Mouse (Mus musculus) intestine, embryonic 14.5 days (tissue): ENCODE measurements around the gene Zc3h12d. TPM values are rescaled to one million over a fixed set of nuclear protein-coding genes. Genes with fewer than 3 reads are reported as not detected.

ENCODE experiments used
- ATAC-seq: fragments of 200-750 bp; cut with Nextera tagmentation; replicated peaks from 2 replicates; pipeline ENCODE4 v1.8.0; 2017; ENCODE audit warnings: low read depth, moderate number of reproducible peaks, moderate TSS enrichment, moderate library complexity; ENCODE audit not compliant: low FRiP score, low TSS enrichment
- DNase-seq: peaks from one replicate; pipeline ENCODE4 v3.0.0-alpha.2; 2018; ENCODE audit warnings: low spot score
- H3K27ac ChIP-seq: fragments of 300-500 bp; sonication (generic); 2 replicates; pipeline ENCODE4 v1.5.1; 2014; ENCODE audit warnings: low read depth, mild to moderate bottlenecking, control low read depth
- H3K27me3 ChIP-seq: fragments of 300-500 bp; sonication (generic); replicated peaks from 2 replicates; pipeline ENCODE4 v1.6.1; 2014; ENCODE audit warnings: low read length, control low read depth; ENCODE audit not compliant: control insufficient read depth, insufficient read depth
- H3K36me3 ChIP-seq: fragments of 300-500 bp; sonication (generic); 2 replicates; pipeline ENCODE4 v1.6.1; 2014; ENCODE audit warnings: low read length, control low read depth; ENCODE audit not compliant: control insufficient read depth, insufficient read depth
- H3K4me1 ChIP-seq: fragments of 300-500 bp; sonication (generic); replicated peaks from 2 replicates; pipeline ENCODE4 v1.6.1; 2014; ENCODE audit warnings: low read length, control low read depth, mixed read lengths; ENCODE audit not compliant: control insufficient read depth, insufficient read depth
- H3K4me2 ChIP-seq: fragments of 300-500 bp; sonication (generic); 2 replicates; pipeline ENCODE4 v1.6.1; 2014; ENCODE audit warnings: low read length
- H3K4me3 ChIP-seq: fragments of 300-500 bp; sonication (generic); 2 replicates; pipeline ENCODE4 v1.5.1; 2014; ENCODE audit warnings: low read depth, low read length, control low read depth, mixed read lengths
- H3K9ac ChIP-seq: fragments of 300-500 bp; sonication (generic); 2 replicates; pipeline ENCODE4 v1.6.1; 2014; ENCODE audit warnings: mild to moderate bottlenecking, low read length
- H3K9me3 ChIP-seq: fragments of 300-500 bp; sonication (generic); 2 replicates; pipeline ENCODE4 v1.6.1; 2016; ENCODE audit warnings: low read length, control low read depth; ENCODE audit not compliant: control insufficient read depth
- WGBS: fragments of 180-500 bp; shearing (Covaris S2); extraction: QIAGEN DNeasy Blood & Tissue Kit; methylation state at CpG from one replicate; pipeline ENCODE4 v1.1.7; 2014; 5-methylcytosine and 5-hydroxymethylcytosine counted together
- polyA plus RNA-seq: library from polyadenylated mRNA; unstranded; fragments of >200 nt; fragmentation: Nextera tagmentation; extraction: Ambion mirVana; gene quantifications from 2 replicates; pipeline ENCODE4 v1.2.1, GENCODE M21; 2014

Zc3h12d gene
- polyA plus RNA-seq, 1 experiment from 2014 or later: 0.23 TPM

DNA sequence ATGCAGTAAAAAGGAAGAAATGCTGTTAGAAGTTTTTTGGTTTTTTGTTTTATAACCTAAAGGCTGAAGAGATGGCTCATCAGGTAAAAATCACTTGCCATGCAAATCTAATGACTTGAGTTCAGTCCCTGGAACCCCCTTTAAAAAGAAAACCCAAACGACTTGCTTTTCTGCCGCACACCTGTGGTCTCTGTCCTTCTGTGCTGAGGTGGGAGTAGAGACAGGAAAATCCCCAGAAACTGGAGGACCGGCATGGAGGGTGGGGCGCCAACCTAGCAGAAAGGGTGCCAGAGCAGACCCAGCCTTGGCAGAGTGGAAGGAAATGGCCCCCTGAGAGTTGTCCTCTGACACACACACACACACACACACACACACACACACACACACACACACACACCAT, 13.6 kb upstream of the Zc3h12d start:
- 84% methylated on average over 4 of the region's 4 CpGs for WGBS
- ATAC-seq (no peak), DNase-seq (no peak)
- no peak overlapping the region for H3K27ac ChIP-seq
- no peaks in the 10 kb centered on the region for H3K27me3 ChIP-seq
- no peak overlapping the region for H3K4me3 ChIP-seq
- H3K9me3 ChIP-seq: no peaks in the 10 kb centered on the region
- no peak overlapping the region for H3K4me2 ChIP-seq
- no peaks in the 10 kb centered on the region for H3K4me1 ChIP-seq
- peaks cover 87% of the 10 kb centered on the region for H3K36me3 ChIP-seq
- no peak overlapping the region for H3K9ac ChIP-seq

DNA sequence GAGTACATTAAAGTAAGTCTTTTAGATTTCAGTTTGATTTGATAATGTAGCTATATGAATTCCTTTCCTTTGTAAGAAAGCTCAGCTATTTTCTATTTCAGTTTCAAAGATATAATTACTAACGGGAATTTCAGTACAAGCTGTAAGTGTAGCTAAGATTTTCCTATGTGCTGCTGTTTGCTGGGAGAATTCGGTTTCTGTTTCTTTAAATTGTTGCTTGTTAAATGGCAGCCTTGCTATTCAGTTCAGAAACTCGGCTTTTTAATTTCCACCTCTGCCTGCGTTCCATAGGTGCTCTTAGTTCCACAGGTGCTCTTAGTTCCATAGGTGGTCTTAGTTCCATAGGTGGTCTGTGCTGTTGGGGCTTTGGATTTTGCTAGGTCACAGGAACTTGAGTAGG, 13.1 kb upstream of the Zc3h12d start:
- WGBS: 88% methylated on average over 4 of the region's 4 CpGs
- no peaks in the 10 kb centered on the region for H3K4me1 ChIP-seq
- H3K27me3 ChIP-seq: no peaks in the 10 kb centered on the region
- H3K4me2 ChIP-seq: no peak overlapping the region
- no peak for ATAC-seq
- H3K27ac ChIP-seq: no peak overlapping the region
- no peak overlapping the region for H3K9ac ChIP-seq
- H3K36me3 ChIP-seq: peaks cover 85% of the 10 kb centered on the region
- no peaks in the 10 kb centered on the region for H3K9me3 ChIP-seq
- H3K4me3 ChIP-seq: no peak overlapping the region
- DNase-seq: no peak

DNA sequence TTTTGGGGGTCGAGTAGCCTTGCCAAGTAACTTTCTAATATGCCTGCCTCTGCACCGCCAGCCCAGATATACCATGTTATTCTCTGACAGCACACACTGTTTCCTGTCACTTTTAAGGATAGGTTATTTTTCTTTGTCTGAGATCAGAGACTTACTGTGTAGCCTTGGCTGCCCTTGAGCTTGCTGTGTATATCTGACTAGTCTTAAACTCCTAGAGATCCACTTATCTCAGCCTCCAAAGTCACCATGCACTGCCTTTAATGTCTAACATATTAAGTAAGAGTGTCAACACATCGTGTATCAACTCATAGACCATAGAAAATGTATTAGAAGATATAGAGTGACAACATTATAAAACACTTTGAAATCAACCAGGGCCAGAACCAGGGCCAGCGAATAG, 12.7 kb upstream of the Zc3h12d start:
- Histone ChIP-seq H3K27ac (no peak overlapping the region), H3K4me2 (no peak overlapping the region), H3K4me3 (no peak overlapping the region), H3K27me3 (no peaks in the 10 kb centered on the region), H3K4me1 (no peaks in the 10 kb centered on the region), H3K36me3 (peaks cover 80% of the 10 kb centered on the region), H3K9me3 (no peaks in the 10 kb centered on the region), H3K9ac (no peak overlapping the region)
- no peak for ATAC-seq
- WGBS: 81% methylated on average over 4 of the region's 4 CpGs
- no peak for DNase-seq

- WGBS: 89% methylated on average over 5 of the region's 5 CpGs
- Histone ChIP-seq H3K27ac (no peak overlapping the region), H3K4me1 (no peaks in the 10 kb centered on the region), H3K9ac (no peak overlapping the region), H3K9me3 (no peaks in the 10 kb centered on the region), H3K4me3 (no peak overlapping the region), H3K27me3 (no peaks in the 10 kb centered on the region), H3K36me3 (peaks cover 76% of the 10 kb centered on the region), H3K4me2 (no peak overlapping the region)
- ATAC-seq (no peak), DNase-seq (no peak)
These were observed 12.1 kb upstream of the Zc3h12d start for GRCm38 (mm10) chr10:7820171-7820570.

DNA sequence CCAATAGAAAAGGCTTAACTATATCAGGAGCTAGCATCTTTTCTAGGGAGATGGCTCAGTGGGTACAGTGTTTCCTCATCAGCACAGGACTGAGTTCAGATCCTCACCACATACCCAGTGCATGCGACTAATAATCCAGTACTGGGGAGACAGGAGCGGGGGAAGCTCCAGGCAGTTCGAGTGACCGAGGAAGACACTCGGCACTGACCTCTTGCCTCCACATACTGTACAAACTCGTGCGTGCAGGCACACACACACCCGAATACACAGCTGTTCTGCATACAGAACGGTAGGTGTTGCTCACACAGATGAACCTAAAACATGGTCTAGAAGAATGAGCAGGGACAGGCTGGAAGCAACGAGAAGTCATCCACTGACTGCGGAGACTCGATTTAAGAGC, 10.3 kb upstream of the Zc3h12d start:
- no peak overlapping the region for H3K27ac ChIP-seq
- WGBS: 95% methylated on average over 12 of the region's 12 CpGs
- H3K4me3 ChIP-seq: no peak overlapping the region
- no peak for DNase-seq
- H3K9me3 ChIP-seq: no peaks in the 10 kb centered on the region
- H3K4me2 ChIP-seq: no peak overlapping the region
- no peak for ATAC-seq
- peaks cover 64% of the 10 kb centered on the region for H3K36me3 ChIP-seq
- H3K4me1 ChIP-seq: no peaks in the 10 kb centered on the region
- H3K27me3 ChIP-seq: no peaks in the 10 kb centered on the region
- H3K9ac ChIP-seq: no peak overlapping the region

DNA sequence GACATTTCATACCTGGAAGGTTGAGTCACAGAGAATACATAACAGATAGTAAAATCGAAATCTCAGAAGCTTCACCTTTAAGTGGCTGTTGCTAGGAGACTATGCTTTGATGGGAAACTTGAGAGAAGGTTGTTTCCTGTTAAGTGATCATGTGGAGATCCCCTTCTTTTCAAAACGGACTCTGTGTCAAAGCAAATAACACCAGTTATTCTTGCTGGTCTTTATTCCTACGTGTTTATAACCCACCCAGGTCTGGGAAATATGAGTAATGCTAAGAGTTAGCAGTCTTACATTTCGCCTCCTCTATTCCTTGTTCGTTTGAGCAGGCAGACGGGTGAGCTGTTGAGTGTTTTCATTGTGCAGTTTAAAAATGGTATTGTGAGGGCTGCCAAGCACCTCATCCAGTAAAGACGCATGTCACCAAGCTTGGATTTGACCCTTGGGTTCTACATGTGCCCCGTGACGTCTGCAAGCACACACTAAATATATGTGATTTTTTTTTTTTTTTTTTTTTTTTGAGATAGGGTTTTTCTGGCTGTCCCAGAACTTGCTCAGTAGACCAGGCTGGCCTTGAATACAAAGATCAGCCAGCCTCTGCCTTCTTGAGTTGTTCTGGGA, 7.5 kb upstream of the Zc3h12d start:
- Histone ChIP-seq H3K9ac (no peak overlapping the region), H3K9me3 (no peaks in the 10 kb centered on the region), H3K4me2 (no peak overlapping the region), H3K4me3 (no peak overlapping the region), H3K27ac (no peak overlapping the region), H3K36me3 (peaks cover 38% of the 10 kb centered on the region), H3K4me1 (no peaks in the 10 kb centered on the region), H3K27me3 (no peaks in the 10 kb centered on the region)
- ATAC-seq (no peak), DNase-seq (no peak)
- WGBS: 87% methylated on average over 9 of the region's 9 CpGs

DNA sequence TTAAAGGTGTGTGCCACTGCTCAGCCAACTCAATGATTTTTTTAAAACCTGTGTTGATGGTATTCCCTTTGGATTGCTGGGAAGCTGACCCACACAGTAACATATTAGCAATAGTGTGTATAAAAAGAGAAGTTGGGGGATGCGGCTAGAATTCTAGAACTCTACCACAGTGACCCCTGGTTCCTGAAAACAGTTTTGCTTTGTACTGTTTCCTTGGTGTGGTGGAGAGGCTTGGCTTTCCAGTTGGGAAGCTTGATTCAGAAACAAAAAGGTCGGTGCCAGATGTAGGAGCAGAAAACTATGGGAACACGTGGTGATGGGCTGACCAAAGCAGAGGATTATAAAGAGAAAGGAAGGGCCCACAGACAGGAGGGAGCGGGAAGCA, 7.0 kb upstream of the Zc3h12d start:
- Histone ChIP-seq H3K27me3 (no peaks in the 10 kb centered on the region), H3K9ac (no peak overlapping the region), H3K4me2 (no peak overlapping the region), H3K36me3 (peaks cover 33% of the 10 kb centered on the region), H3K9me3 (no peaks in the 10 kb centered on the region), H3K4me3 (no peak overlapping the region), H3K27ac (no peak overlapping the region), H3K4me1 (no peaks in the 10 kb centered on the region)
- WGBS: 94% methylated on average over 4 of the region's 4 CpGs
- DNase-seq: no peak
- ATAC-seq: no peak

DNA sequence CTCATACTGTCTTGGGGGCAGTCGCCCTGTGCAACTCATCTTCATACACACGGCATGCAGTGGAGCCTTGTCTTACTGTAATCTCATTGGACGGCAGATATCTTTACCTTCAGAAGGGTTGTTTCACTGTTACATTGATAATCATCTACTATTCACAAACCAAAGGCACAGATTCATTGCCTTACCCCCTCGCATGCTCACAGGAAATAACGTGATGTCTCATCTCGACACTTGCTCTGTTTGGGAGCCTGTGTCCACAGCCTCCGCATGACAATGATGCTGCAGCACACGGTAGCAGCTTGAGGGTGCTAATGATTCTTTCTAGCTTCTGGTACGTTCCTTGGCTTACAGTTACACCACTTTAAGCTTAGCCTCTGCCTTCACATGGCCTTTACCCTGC, 6.2 kb upstream of the Zc3h12d start:
- 92% methylated on average over 9 of the region's 9 CpGs for WGBS
- ATAC-seq (no peak), DNase-seq (no peak)
- Histone ChIP-seq H3K9me3 (no peaks in the 10 kb centered on the region), H3K4me1 (no peaks in the 10 kb centered on the region), H3K4me2 (no peak overlapping the region), H3K4me3 (no peak overlapping the region), H3K27ac (no peak overlapping the region), H3K27me3 (no peaks in the 10 kb centered on the region), H3K9ac (no peak overlapping the region), H3K36me3 (peaks cover 24% of the 10 kb centered on the region)

DNA sequence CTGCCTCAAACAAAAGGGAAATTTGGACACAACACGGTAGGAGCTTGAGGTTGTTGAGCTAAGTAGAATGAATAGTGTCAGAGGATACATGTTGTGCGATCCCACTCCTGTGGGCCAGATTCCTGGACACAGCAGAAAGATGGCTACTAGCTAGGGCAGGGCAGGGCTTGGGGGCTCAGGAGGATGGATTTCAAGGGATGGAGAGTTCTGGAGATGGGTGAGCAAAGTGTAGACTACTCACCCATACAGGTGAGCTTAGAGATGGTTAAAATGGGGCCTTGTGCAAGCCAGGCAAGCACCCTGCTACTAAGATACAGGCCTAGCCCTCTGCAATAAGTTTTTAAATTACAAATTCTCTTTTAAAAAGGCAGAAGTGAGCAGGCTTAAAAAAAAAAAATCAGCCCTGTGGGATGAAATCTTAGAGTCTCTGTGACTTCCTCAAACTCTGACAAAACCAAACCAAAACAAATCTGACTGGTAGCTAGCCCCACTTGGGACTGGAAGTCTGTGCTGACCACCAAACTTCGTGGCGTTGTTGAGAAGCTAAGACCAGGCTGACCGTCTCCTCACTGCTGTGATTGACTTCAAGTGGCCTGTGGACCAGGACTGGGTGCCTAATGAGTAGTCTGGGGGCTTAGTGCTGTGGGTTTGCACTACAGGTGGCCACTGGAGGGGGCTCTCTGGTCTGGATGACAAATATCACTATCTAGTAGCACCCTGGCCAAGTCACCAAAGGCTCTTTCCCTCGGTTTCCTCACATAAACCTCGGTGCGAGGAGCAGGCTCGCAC, 1.3 kb downstream of the Zc3h12d start:
- no peak for ATAC-seq
- Histone ChIP-seq H3K4me3 (no peak overlapping the region), H3K4me1 (no peaks in the 10 kb centered on the region), H3K9ac (no peak overlapping the region), H3K9me3 (no peaks in the 10 kb centered on the region), H3K4me2 (no peak overlapping the region), H3K27me3 (no peaks in the 10 kb centered on the region), H3K27ac (no peak overlapping the region), H3K36me3 (no peaks in the 10 kb centered on the region)
- WGBS: 79% methylated on average over 9 of the region's 9 CpGs
- no peak for DNase-seq
